Mouse (Mus musculus): Measurements from ENCODE around the gene Vps37b.

GRCm38 (mm10) chr5:123974616-123975111, 57.4 kb downstream of the Vps37b start:
- TF ChIP-seq CTCF (IDR thresholded peaks at IDR 0.05; ENCODE audit: low read depth) (no peak), EP300 (IDR thresholded peaks at IDR 0.05; ENCODE audit: low read depth) (no peak)
